Mouse (Mus musculus): ENCODE data around the gene Gm12248. TPM values are rescaled to one million over a fixed set of nuclear protein-coding genes. Genes with fewer than 3 reads are reported as not detected.

Gene Gm12248
- polyA plus RNA-seq, 1 experiment from 2014 or later, result not detected

- ATAC-seq (0 out of 2 replicates have a peak, but pooled peaks have one; percentile 33), DNase-seq (peak; percentile 59)
- Histone ChIP-seq H3K9ac (replicated peaks) (no peak overlapping the region), H3K36me3 (replicated peaks; ENCODE audit: insufficient read depth, low read length) (peaks cover 62% of the 10 kb centered on the region), H3K4me2 (ENCODE audit: low read depth, low read length) (no peak overlapping the region), H3K9me3 (ENCODE audit: low read length) (no peaks in the 10 kb centered on the region), H3K27me3 (ENCODE audit: insufficient read depth, low read length) (no peaks in the 10 kb centered on the region), H3K27ac (ENCODE audit: low read depth) (no peak overlapping the region), H3K4me1 (ENCODE audit: insufficient read depth) (no peaks in the 10 kb centered on the region), H3K4me3 (ENCODE audit: low read depth, low read length) (no peak overlapping the region)
- 57% methylated on average over 6 of the region's 6 CpGs for WGBS (ENCODE audit: insufficient replicate concordance)
- TF ChIP-seq EP300 (IDR thresholded peaks at IDR 0.05; ENCODE audit: low read depth) (no peak), CTCF (IDR thresholded peaks at IDR 0.05; ENCODE audit: low read depth) (peak; percentile 86)
Observed at GRCm38 (mm10) chr11:58057455-58057854, 35.5 kb downstream of the Gm12248 start.

GRCm38 (mm10) chr11:58046438-58046837 is 46.5 kb downstream of the Gm12248 start:
- Histone ChIP-seq H3K27me3 (ENCODE audit: insufficient read depth, low read length) (no peaks in the 10 kb centered on the region), H3K4me2 (ENCODE audit: low read depth, low read length) (no peak overlapping the region), H3K36me3 (replicated peaks; ENCODE audit: insufficient read depth, low read length) (peaks cover 74% of the 10 kb centered on the region), H3K9ac (replicated peaks) (no peak overlapping the region), H3K4me3 (ENCODE audit: low read depth, low read length) (no peak overlapping the region), H3K4me1 (ENCODE audit: insufficient read depth) (no peaks in the 10 kb centered on the region), H3K9me3 (ENCODE audit: low read length) (no peaks in the 10 kb centered on the region), H3K27ac (ENCODE audit: low read depth) (no peak overlapping the region)
- ATAC-seq, result no peak
- TF ChIP-seq EP300 (IDR thresholded peaks at IDR 0.05; ENCODE audit: low read depth) (no peak), CTCF (IDR thresholded peaks at IDR 0.05; ENCODE audit: low read depth) (peak; percentile 36)
- WGBS (ENCODE audit: insufficient replicate concordance), result 73% methylated on average over 4 of the region's 4 CpGs
- DNase-seq, result no peak

GRCm38 (mm10) chr11:58042861-58043431 is 50.0 kb downstream of the Gm12248 start:
- Histone ChIP-seq H3K36me3 (replicated peaks; ENCODE audit: insufficient read depth, low read length) (peaks cover 49% of the 10 kb centered on the region), H3K4me2 (ENCODE audit: low read depth, low read length) (no peak overlapping the region)

GRCm38 (mm10) chr11:58039027-58039426 is 53.9 kb downstream of the Gm12248 start:
- peaks cover 27% of the 10 kb centered on the region for H3K36me3 ChIP-seq (replicated peaks; ENCODE audit: insufficient read depth, low read length)
- H3K4me1 ChIP-seq (ENCODE audit: insufficient read depth), result peaks cover 22% of the 10 kb centered on the region
- peak; percentile 55; the same call in 1 of the 2 replicates for ATAC-seq
- WGBS (ENCODE audit: insufficient replicate concordance), result 52% methylated on average over 1 of the region's 1 CpGs
- H3K27me3 ChIP-seq (ENCODE audit: insufficient read depth, low read length), result no peaks in the 10 kb centered on the region
- H3K4me2 ChIP-seq (ENCODE audit: low read depth, low read length), result no peak overlapping the region
- no peaks in the 10 kb centered on the region for H3K9me3 ChIP-seq (ENCODE audit: low read length)
- H3K27ac ChIP-seq (ENCODE audit: low read depth), result no peak overlapping the region
- no peak overlapping the region for H3K9ac ChIP-seq (replicated peaks)
- DNase-seq, result no peak
- no peak overlapping the region for H3K4me3 ChIP-seq (ENCODE audit: low read depth, low read length)
- TF ChIP-seq CTCF (IDR thresholded peaks at IDR 0.05; ENCODE audit: low read depth) (peak; percentile 64), EP300 (IDR thresholded peaks at IDR 0.05; ENCODE audit: low read depth) (no peak)

More at GRCm38 (mm10) chr11:58042861-58043431, 50.0 kb downstream of the Gm12248 start:
- no peak overlapping the region for H3K27ac ChIP-seq (ENCODE audit: low read depth)
- TF ChIP-seq CTCF (IDR thresholded peaks at IDR 0.05; ENCODE audit: low read depth), result no peak
- TF ChIP-seq EP300 (IDR thresholded peaks at IDR 0.05; ENCODE audit: low read depth), result no peak; the same call in 1 of the 2 replicates
- DNase-seq, result no peak
- no peak overlapping the region for H3K9ac ChIP-seq (replicated peaks)
- H3K9me3 ChIP-seq (ENCODE audit: low read length), result no peaks in the 10 kb centered on the region
- peaks cover 9% of the 10 kb centered on the region; the same call in 1 of the 2 replicates for H3K4me1 ChIP-seq (ENCODE audit: insufficient read depth)
- no peak for ATAC-seq
- H3K4me3 ChIP-seq (ENCODE audit: low read depth, low read length), result no peak overlapping the region
- H3K27me3 ChIP-seq (ENCODE audit: insufficient read depth, low read length), result no peaks in the 10 kb centered on the region
- 76% methylated on average over 5 of the region's 5 CpGs for WGBS (ENCODE audit: insufficient replicate concordance)

GRCm38 (mm10) chr11:58033635-58034034 is 59.3 kb downstream of the Gm12248 start:
- Histone ChIP-seq H3K4me2 (ENCODE audit: low read depth, low read length) (no peak overlapping the region), H3K36me3 (replicated peaks; ENCODE audit: insufficient read depth, low read length) (no peaks in the 10 kb centered on the region), H3K9ac (replicated peaks) (no peak overlapping the region), H3K9me3 (ENCODE audit: low read length) (no peaks in the 10 kb centered on the region), H3K27ac (ENCODE audit: low read depth) (no peak overlapping the region), H3K27me3 (ENCODE audit: insufficient read depth, low read length) (no peaks in the 10 kb centered on the region), H3K4me3 (ENCODE audit: low read depth, low read length) (no peak overlapping the region), H3K4me1 (ENCODE audit: insufficient read depth) (peaks cover 63% of the 10 kb centered on the region)
- TF ChIP-seq CTCF (IDR thresholded peaks at IDR 0.05; ENCODE audit: low read depth) (no peak), EP300 (IDR thresholded peaks at IDR 0.05; ENCODE audit: low read depth) (no peak)
- WGBS (ENCODE audit: insufficient replicate concordance), result 40% methylated on average over 3 of the region's 3 CpGs
- DNase-seq (no peak), ATAC-seq (no peak; the same call in 1 of the 2 replicates)

GRCm38 (mm10) chr11:58031176-58031575 is 61.8 kb downstream of the Gm12248 start:
- Histone ChIP-seq H3K9ac (replicated peaks) (no peak overlapping the region), H3K27ac (ENCODE audit: low read depth) (no peak overlapping the region), H3K4me2 (ENCODE audit: low read depth, low read length) (no peak overlapping the region), H3K9me3 (ENCODE audit: low read length) (no peaks in the 10 kb centered on the region), H3K36me3 (replicated peaks; ENCODE audit: insufficient read depth, low read length) (no peaks in the 10 kb centered on the region), H3K27me3 (ENCODE audit: insufficient read depth, low read length) (no peaks in the 10 kb centered on the region), H3K4me3 (ENCODE audit: low read depth, low read length) (no peak overlapping the region), H3K4me1 (ENCODE audit: insufficient read depth) (peaks cover 68% of the 10 kb centered on the region)
- DNase-seq (no peak), ATAC-seq (no peak)
- TF ChIP-seq CTCF (IDR thresholded peaks at IDR 0.05; ENCODE audit: low read depth) (no peak), EP300 (IDR thresholded peaks at IDR 0.05; ENCODE audit: low read depth) (no peak)
- WGBS (ENCODE audit: insufficient replicate concordance), result 42% methylated on average over 6 of the region's 6 CpGs
